Mouse (Mus musculus): ENCODE data around the gene Cpeb2.

Gene Cpeb2

GRCm38 (mm10) chr5:43325561-43325960 lies 92.6 kb downstream of the Cpeb2 start:
- no peak for DNase-seq (ENCODE audit: low spot score)

- DNase-seq (ENCODE audit: low spot score) = no peak
Measured at GRCm38 (mm10) chr5:43328579-43328978, 95.6 kb downstream of the Cpeb2 start.

- no peak for DNase-seq (ENCODE audit: low spot score)
Measured at GRCm38 (mm10) chr5:43330260-43330659, 97.3 kb downstream of the Cpeb2 start.

- no peak for DNase-seq (ENCODE audit: low spot score)
Measured at GRCm38 (mm10) chr5:43334469-43334868, 101.5 kb downstream of the Cpeb2 start.

GRCm38 (mm10) chr5:43337212-43337611 lies 104.2 kb downstream of the Cpeb2 start:
- no peak for DNase-seq (ENCODE audit: low spot score)

GRCm38 (mm10) chr5:43338771-43339475 lies 106.0 kb downstream of the Cpeb2 start:
- DNase-seq (ENCODE audit: low spot score) = no peak

Measured in layer of hippocampus, adult 9-10 months (tissue).